Mouse (Mus musculus): ENCODE data around the gene Smpdl3a. TPM values are rescaled to one million over a fixed set of nuclear protein-coding genes. Genes with fewer than 3 reads are reported as not detected.

The Smpdl3a gene
- polyA plus RNA-seq, 1 experiment from 2014 or later, result 14.0 TPM

GRCm38 (mm10) chr10:57792957-57793356 lies 1.2 kb upstream of the Smpdl3a start:
- no peak overlapping the region for H3K27ac ChIP-seq
- WGBS, result 92% methylated on average over 1 of the region's 1 CpGs

GRCm38 (mm10) chr10:57794491-57795461 lies 641 bp downstream of the Smpdl3a start:
- H3K9ac ChIP-seq, result peak overlapping the region; percentile 83
- 1% methylated on average over 44 of the region's 44 CpGs for WGBS
- H3K36me3 ChIP-seq, result no peaks in the 10 kb centered on the region
- H3K4me3 ChIP-seq, result peak overlapping the region; percentile 65
- peak overlapping the region; percentile 97 for H3K4me2 ChIP-seq
- ATAC-seq (ENCODE audit: insufficient number of reproducible peaks, insufficient read depth, low FRiP score, low TSS enrichment, low read depth), result peak; percentile 68; the same call in 1 of the 2 replicates
- H3K27me3 ChIP-seq, result no peaks in the 10 kb centered on the region
- H3K4me1 ChIP-seq, result peaks cover 10% of the 10 kb centered on the region
- H3K27ac ChIP-seq, result peak overlapping the region; percentile 65
- H3K9me3 ChIP-seq, result no peaks in the 10 kb centered on the region; the same call in 1 of the 2 replicates

More at GRCm38 (mm10) chr10:57792957-57793356, 1.2 kb upstream of the Smpdl3a start:
- peaks cover 10% of the 10 kb centered on the region for H3K4me1 ChIP-seq
- H3K4me2 ChIP-seq, result no peak overlapping the region
- no peaks in the 10 kb centered on the region; the same call in 1 of the 2 replicates for H3K9me3 ChIP-seq
- no peak for ATAC-seq (ENCODE audit: insufficient number of reproducible peaks, insufficient read depth, low FRiP score, low TSS enrichment, low read depth)
- H3K36me3 ChIP-seq, result no peaks in the 10 kb centered on the region
- no peaks in the 10 kb centered on the region for H3K27me3 ChIP-seq
- H3K4me3 ChIP-seq, result no peak overlapping the region
- H3K9ac ChIP-seq, result no peak overlapping the region

GRCm38 (mm10) chr10:57795542-57795941 lies 1.4 kb downstream of the Smpdl3a start:
- 24% methylated on average over 4 of the region's 4 CpGs for WGBS

GRCm38 (mm10) chr10:57796057-57796456 lies 1.9 kb downstream of the Smpdl3a start:
- WGBS, result 40% methylated on average over 4 of the region's 4 CpGs
- Histone ChIP-seq H3K27me3 (no peaks in the 10 kb centered on the region), H3K27ac (no peak overlapping the region), H3K4me1 (peaks cover 10% of the 10 kb centered on the region), H3K36me3 (no peaks in the 10 kb centered on the region), H3K4me2 (peak overlapping the region; percentile 97; the same call in 1 of the 2 replicates), H3K9me3 (no peaks in the 10 kb centered on the region; the same call in 1 of the 2 replicates), H3K4me3 (no peak overlapping the region), H3K9ac (no peak overlapping the region)
- no peak for ATAC-seq (ENCODE audit: insufficient number of reproducible peaks, insufficient read depth, low FRiP score, low TSS enrichment, low read depth)

More at GRCm38 (mm10) chr10:57795542-57795941, 1.4 kb downstream of the Smpdl3a start:
- H3K4me2 ChIP-seq, result peak overlapping the region; percentile 97
- peaks cover 10% of the 10 kb centered on the region for H3K4me1 ChIP-seq
- H3K27ac ChIP-seq, result peak overlapping the region; percentile 65; the same call in 1 of the 2 replicates
- peak overlapping the region; percentile 83 for H3K9ac ChIP-seq
- ATAC-seq (ENCODE audit: insufficient number of reproducible peaks, insufficient read depth, low FRiP score, low TSS enrichment, low read depth), result no peak
- H3K36me3 ChIP-seq, result no peaks in the 10 kb centered on the region
- H3K27me3 ChIP-seq, result no peaks in the 10 kb centered on the region
- no peaks in the 10 kb centered on the region; the same call in 1 of the 2 replicates for H3K9me3 ChIP-seq
- H3K4me3 ChIP-seq, result peak overlapping the region; percentile 65

- WGBS, result 92% methylated on average over 1 of the region's 1 CpGs
Measured at GRCm38 (mm10) chr10:57799486-57799885, 5.4 kb downstream of the Smpdl3a start.

GRCm38 (mm10) chr10:57807754-57808153 lies 13.6 kb downstream of the Smpdl3a start:
- H3K27ac ChIP-seq, result no peak overlapping the region
- no peaks in the 10 kb centered on the region for H3K9me3 ChIP-seq
- H3K27me3 ChIP-seq, result no peaks in the 10 kb centered on the region
- 91% methylated on average over 6 of the region's 6 CpGs for WGBS
- H3K9ac ChIP-seq, result no peak overlapping the region
- no peaks in the 10 kb centered on the region for H3K4me1 ChIP-seq
- no peak overlapping the region for H3K4me3 ChIP-seq
- H3K36me3 ChIP-seq, result no peaks in the 10 kb centered on the region
- no peak overlapping the region for H3K4me2 ChIP-seq
- no peak for ATAC-seq (ENCODE audit: insufficient number of reproducible peaks, insufficient read depth, low FRiP score, low TSS enrichment, low read depth)

More at GRCm38 (mm10) chr10:57799486-57799885, 5.4 kb downstream of the Smpdl3a start:
- Histone ChIP-seq H3K4me2 (no peak overlapping the region), H3K27me3 (no peaks in the 10 kb centered on the region), H3K9ac (no peak overlapping the region), H3K36me3 (no peaks in the 10 kb centered on the region), H3K4me1 (peaks cover 10% of the 10 kb centered on the region), H3K27ac (no peak overlapping the region), H3K9me3 (no peaks in the 10 kb centered on the region), H3K4me3 (no peak overlapping the region)
- no peak for ATAC-seq (ENCODE audit: insufficient number of reproducible peaks, insufficient read depth, low FRiP score, low TSS enrichment, low read depth)

- Histone ChIP-seq H3K9me3 (no peaks in the 10 kb centered on the region), H3K27me3 (no peaks in the 10 kb centered on the region), H3K4me1 (no peaks in the 10 kb centered on the region), H3K27ac (no peak overlapping the region), H3K4me2 (no peak overlapping the region), H3K9ac (no peak overlapping the region), H3K36me3 (no peaks in the 10 kb centered on the region), H3K4me3 (no peak overlapping the region)
- ATAC-seq (ENCODE audit: insufficient number of reproducible peaks, insufficient read depth, low FRiP score, low TSS enrichment, low read depth), result no peak
- 82% methylated on average over 5 of the region's 5 CpGs for WGBS
Measured at GRCm38 (mm10) chr10:57812161-57812856, 18.2 kb downstream of the Smpdl3a start.

- no peak overlapping the region for H3K4me3 ChIP-seq
- no peaks in the 10 kb centered on the region for H3K9me3 ChIP-seq
- H3K4me1 ChIP-seq, result no peaks in the 10 kb centered on the region
- H3K36me3 ChIP-seq, result no peaks in the 10 kb centered on the region
- no peaks in the 10 kb centered on the region for H3K27me3 ChIP-seq
- H3K27ac ChIP-seq, result no peak overlapping the region
- WGBS, result 80% methylated on average over 2 of the region's 2 CpGs
- no peak for ATAC-seq (ENCODE audit: insufficient number of reproducible peaks, insufficient read depth, low FRiP score, low TSS enrichment, low read depth)
- no peak overlapping the region for H3K4me2 ChIP-seq
- H3K9ac ChIP-seq, result no peak overlapping the region
Measured at GRCm38 (mm10) chr10:57814295-57814694, 20.2 kb downstream of the Smpdl3a start.

GRCm38 (mm10) chr10:57815869-57816268 lies 21.7 kb downstream of the Smpdl3a start:
- Histone ChIP-seq H3K9me3 (no peaks in the 10 kb centered on the region), H3K4me2 (no peak overlapping the region), H3K9ac (no peak overlapping the region), H3K4me1 (no peaks in the 10 kb centered on the region), H3K27me3 (no peaks in the 10 kb centered on the region), H3K4me3 (no peak overlapping the region), H3K27ac (no peak overlapping the region), H3K36me3 (no peaks in the 10 kb centered on the region)
- 86% methylated on average over 6 of the region's 6 CpGs for WGBS
- ATAC-seq (ENCODE audit: insufficient number of reproducible peaks, insufficient read depth, low FRiP score, low TSS enrichment, low read depth), result no peak

- no peak overlapping the region for H3K4me3 ChIP-seq
- H3K9ac ChIP-seq, result no peak overlapping the region
- WGBS, result 96% methylated on average over 2 of the region's 2 CpGs
- no peaks in the 10 kb centered on the region for H3K9me3 ChIP-seq
- ATAC-seq (ENCODE audit: insufficient number of reproducible peaks, insufficient read depth, low FRiP score, low TSS enrichment, low read depth), result no peak
- H3K36me3 ChIP-seq, result no peaks in the 10 kb centered on the region
- no peak overlapping the region for H3K4me2 ChIP-seq
- no peaks in the 10 kb centered on the region for H3K4me1 ChIP-seq
- H3K27ac ChIP-seq, result no peak overlapping the region
- no peaks in the 10 kb centered on the region for H3K27me3 ChIP-seq
Measured at GRCm38 (mm10) chr10:57819209-57819608, 25.1 kb downstream of the Smpdl3a start.

- H3K27ac ChIP-seq, result no peak overlapping the region
- H3K9me3 ChIP-seq, result no peaks in the 10 kb centered on the region
- no peaks in the 10 kb centered on the region for H3K27me3 ChIP-seq
- H3K4me1 ChIP-seq, result no peaks in the 10 kb centered on the region
- ATAC-seq (ENCODE audit: insufficient number of reproducible peaks, insufficient read depth, low FRiP score, low TSS enrichment, low read depth), result no peak
- no peak overlapping the region for H3K4me2 ChIP-seq
- WGBS, result 59% methylated on average over 3 of the region's 3 CpGs
- no peaks in the 10 kb centered on the region for H3K36me3 ChIP-seq
- H3K4me3 ChIP-seq, result no peak overlapping the region
- H3K9ac ChIP-seq, result no peak overlapping the region
Measured at GRCm38 (mm10) chr10:57822473-57822872, 28.3 kb downstream of the Smpdl3a start.
